9 mouse cellular contexts compared by ENCODE assay signal in genomic region chr10:119010884-119011283, GRCm38 (mm10).
DNase-seq lines count a peak whose midpoint lies in the region; ATAC-seq and TF ChIP-seq lines count a peak whose summit lies in the region.
"Had no signal": no experiment of that assay in that cellular context is flagged by ENCODE, and none has a peak within 500 bp of the region (broad histone marks: within the 10 kb centered on the region; RNA-seq: fewer than 3 reads in every experiment).

No protein-coding gene starts in this region.

- TF ChIP-seq EP300 in liver, embryonic 14.5 days (IDR thresholded peaks at IDR 0.05; ENCODE audit: low read depth) = no peak

- 38% methylated on average over 7 of the region's 7 CpGs for WGBS in liver, embryonic 14.5 days (ENCODE audit: insufficient replicate concordance)

- no peaks in the 10 kb centered on the region for H3K9me3 ChIP-seq in liver, embryonic 14.5 days (ENCODE audit: control insufficient read depth, low read length)
- H3K9me3 ChIP-seq: heart, embryonic 15.5 days had no signal

- H3K9ac ChIP-seq in liver, embryonic 14.5 days (replicated peaks) = no peak overlapping the region
- H3K9ac ChIP-seq: heart, embryonic 15.5 days had no signal

- no peak overlapping the region for H3K4me3 ChIP-seq in liver, embryonic 14.5 days (ENCODE audit: insufficient read depth in 1 of 2, low read depth in 2 of 2, low read length in 2 of 2)
- H3K4me3 ChIP-seq: heart, embryonic 15.5 days had no signal

- H3K4me1 ChIP-seq in liver, embryonic 14.5 days (replicated peaks; ENCODE audit: control insufficient read depth in 2 of 2, insufficient read depth in 2 of 2, low read length in 1 of 2) = peaks cover 0 to 2% of the 10 kb centered on the region in 2 experiments; a peak in 1 of 4 replicates

- peak; percentile 59 for DNase-seq in CD4-positive, CD25-positive, alpha-beta regulatory T cell, adult 2 months (ENCODE audit: low read depth, low spot score)
- DNase-seq in liver, embryonic 14.5 days (ENCODE audit: low read depth in 3 of 3, low spot score in 3 of 3) = peak; percentile 23 to 37 (median 27)
- DNase-seq in ovary, postnatal 36 days (ENCODE audit: low spot score) = peak; percentile 47
- no peak for DNase-seq in right cerebral cortex, postnatal 14 days
- no peak for DNase-seq in adipocyte (ENCODE audit: low spot score)
- DNase-seq in left cerebral cortex, adult 9 months (ENCODE audit: low spot score in 2 of 2) = no peak

- ATAC-seq in hematopoietic stem cell, adult 5-6 weeks (replicated peaks in 1 of 2; ENCODE audit: insufficient read depth in 1 of 2, low FRiP score in 2 of 2, low TSS enrichment in 1 of 2, low read depth in 1 of 2, poor library complexity in 2 of 2, severe bottlenecking in 2 of 2) = peak; percentile 14 to 50; a peak in 1 of 4 replicates
- ATAC-seq in liver, embryonic 14.5 days (ENCODE audit: insufficient read depth) = peak; percentile 57
- ATAC-seq in erythroblast, adult 5-6 weeks (replicated peaks; ENCODE audit: low FRiP score, poor library complexity, severe bottlenecking) = no peak

- no peaks in the 10 kb centered on the region for H3K36me3 ChIP-seq in liver, embryonic 14.5 days (replicated peaks; ENCODE audit: control insufficient read depth, insufficient read depth, low read depth)
- H3K36me3 ChIP-seq: heart, embryonic 15.5 days had no signal

- no peaks in the 10 kb centered on the region for H3K27me3 ChIP-seq in liver, embryonic 14.5 days (ENCODE audit: control insufficient read depth, insufficient read depth, low read length)
- H3K27me3 ChIP-seq: heart, embryonic 15.5 days had no signal

- no peak for TF ChIP-seq CTCF in liver, embryonic 14.5 days (IDR thresholded peaks at IDR 0.05; ENCODE audit: low read depth)

- no peak overlapping the region for H3K27ac ChIP-seq in liver, embryonic 14.5 days
- H3K27ac ChIP-seq: heart, embryonic 15.5 days had no signal

- H3K4me2 ChIP-seq in liver, embryonic 14.5 days (ENCODE audit: low read depth) = no peak overlapping the region
- H3K4me2 ChIP-seq: heart, embryonic 15.5 days had no signal

Comparison
In these comparisons a context has a peak if more than half of its experiments do, and no peak if none do; other contexts are left out.
1. DNase-seq: peak in CD4-positive, CD25-positive, alpha-beta regulatory T cell, adult 2 months (single experiment), liver, embryonic 14.5 days (3 of 3) and ovary, postnatal 36 days (single experiment); none in right cerebral cortex, postnatal 14 days (single experiment), adipocyte (single experiment) and left cerebral cortex, adult 9 months (0 of 2).